Mouse (Mus musculus): Measurements from ENCODE around the gene Igfbp5.

GRCm38 (mm10) chr1:72873078-72873477, 1.6 kb downstream of the Igfbp5 start:
- TF ChIP-seq TCF12 (IDR thresholded peaks at IDR 0.05; ENCODE audit: insufficient read depth, poor library complexity, severe bottlenecking) = no peak
- TF ChIP-seq POLR2A (IDR thresholded peaks at IDR 0.05; ENCODE audit: insufficient read length, low read depth) = no peak
- no peak for TF ChIP-seq TCF3 (IDR thresholded peaks at IDR 0.05; ENCODE audit: insufficient read length, low read depth)
- no peak for TF ChIP-seq USF1 (IDR thresholded peaks at IDR 0.05; ENCODE audit: low read depth)
- no peak for TF ChIP-seq CEBPB (IDR thresholded peaks at IDR 0.05; ENCODE audit: insufficient read depth, poor library complexity, severe bottlenecking)
- no peak for TF ChIP-seq MAX (IDR thresholded peaks at IDR 0.05; ENCODE audit: low read depth)
- no peak for TF ChIP-seq REST (IDR thresholded peaks at IDR 0.05; ENCODE audit: insufficient read depth, insufficient read length)
- TF ChIP-seq E2F4 (IDR thresholded peaks at IDR 0.05; ENCODE audit: insufficient read depth) = no peak
- no peak for TF ChIP-seq MYOG (IDR thresholded peaks at IDR 0.05; ENCODE audit: control insufficient read depth in 1 of 3, insufficient read depth in 1 of 3, insufficient read length in 2 of 3, low read depth in 2 of 3)
- no peak for TF ChIP-seq MYOD1 (IDR thresholded peaks at IDR 0.05; ENCODE audit: control insufficient read depth in 1 of 3, insufficient read length in 2 of 3, low read depth in 2 of 3)
- TF ChIP-seq POLR2AphosphoS2 (IDR thresholded peaks at IDR 0.05; ENCODE audit: insufficient read length, low read depth) = no peak
